In the genomic region with DNA sequence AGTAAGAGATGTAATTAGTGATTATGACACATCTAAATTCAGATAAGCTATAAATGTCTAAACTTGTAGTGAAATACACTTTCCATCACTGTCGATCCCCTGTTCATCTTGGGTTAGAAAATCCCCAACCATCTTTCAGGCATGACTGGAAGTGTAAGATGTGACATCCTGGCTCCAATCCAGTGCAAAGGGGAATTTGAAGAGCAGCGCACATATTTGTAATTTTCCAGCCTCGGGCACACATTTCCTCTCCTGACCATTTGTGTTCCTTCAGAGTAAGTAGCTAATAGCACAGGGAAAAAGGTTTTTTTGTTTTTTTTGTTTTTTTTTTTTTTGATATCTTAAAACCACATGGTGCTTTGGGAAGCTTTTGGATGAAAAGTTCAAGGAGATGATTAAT, we compare ENCODE assay signal across 31 mouse cellular contexts.
DNase-seq lines count a peak whose midpoint lies in the region; ATAC-seq and TF ChIP-seq lines count a peak whose summit lies in the region.
"Had no signal": no experiment of that assay in that cellular context is flagged by ENCODE, and none has a peak within 500 bp of the region (broad histone marks: within the 10 kb centered on the region; RNA-seq: fewer than 3 reads in every experiment).

No protein-coding gene starts in this region.

- DNase-seq in adrenal gland, adult (ENCODE audit: inconsistent age in 2 of 2, low spot score in 1 of 2) = peak; percentile 21 to 64
- no peak for DNase-seq in adrenal gland, postnatal 10 days
- DNase-seq in heart, adult 11 months = peak; percentile 79
- no peak for DNase-seq in heart, adult 9 months (ENCODE audit: low spot score in 2 of 2)
- peak; percentile 54 for DNase-seq in kidney, postnatal 14 days
- DNase-seq in left cerebral cortex, postnatal 4 days = no peak
- DNase-seq in left cerebral cortex, adult 2 months (ENCODE audit: extremely low spot score in 1 of 2, low spot score in 2 of 2) = no peak
- DNase-seq: cerebellum, adult 2 months; cerebellum, postnatal 36 days; gastrocnemius, adult 2 months; gastrocnemius, postnatal 36 days; heart, adult 2 months; lung, postnatal 36 days; right cerebral cortex, adult 18-20 months; spleen, adult 18-20 months; thymus, adult 18-20 months; thymus, postnatal 36 days had no signal

- H3K9ac ChIP-seq in kidney, embryonic 16.5 days (replicated peaks; ENCODE audit: low read length) = no peak overlapping the region
- H3K9ac ChIP-seq: embryonic facial prominence, embryonic 12.5 days; heart, embryonic 13.5 days; hindbrain, embryonic 14.5 days; limb, embryonic 13.5 days; midbrain, embryonic 12.5 days; neural tube, embryonic 12.5 days had no signal

- H3K4me1 ChIP-seq in kidney, embryonic 16.5 days (ENCODE audit: insufficient read depth, low read length) = no peaks in the 10 kb centered on the region
- H3K4me1 ChIP-seq: embryonic facial prominence, embryonic 12.5 days; limb, embryonic 13.5 days; megakaryocyte, embryonic 14.5 days; midbrain, embryonic 12.5 days; neural tube, embryonic 12.5 days had no signal

- WGBS in kidney, embryonic 16.5 days = 64% methylated on average over 3 of the region's 3 CpGs

- no peaks in the 10 kb centered on the region for H3K36me3 ChIP-seq in kidney, embryonic 16.5 days (ENCODE audit: insufficient read depth, low read length)
- H3K36me3 ChIP-seq: embryonic facial prominence, embryonic 12.5 days; G1E; heart, embryonic 13.5 days; limb, embryonic 13.5 days; midbrain, embryonic 12.5 days; neural tube, embryonic 12.5 days had no signal

- no peaks in the 10 kb centered on the region for H3K27me3 ChIP-seq in kidney, embryonic 16.5 days (ENCODE audit: insufficient read depth, low read length)
- H3K27me3 ChIP-seq: embryonic facial prominence, embryonic 12.5 days; heart, embryonic 13.5 days; limb, embryonic 13.5 days; midbrain, embryonic 12.5 days; neural tube, embryonic 12.5 days had no signal

- H3K27ac ChIP-seq in kidney, embryonic 16.5 days (ENCODE audit: low read length) = no peak overlapping the region
- no peak overlapping the region for H3K27ac ChIP-seq in left cerebral cortex, adult 2 months
- H3K27ac ChIP-seq: embryonic facial prominence, embryonic 12.5 days; gastrocnemius, adult 2 months; heart, adult 2 months; heart, embryonic 13.5 days; hindbrain, embryonic 14.5 days; limb, embryonic 13.5 days; midbrain, embryonic 12.5 days; neural tube, embryonic 12.5 days had no signal

- ATAC-seq in kidney, embryonic 16.5 days (ENCODE audit: low FRiP score, low TSS enrichment) = no peak
- ATAC-seq: forebrain, embryonic 16.5 days; inflammation-experienced regulatory T-cells, adult 6 months had no signal

- TF ChIP-seq CTCF in left cerebral cortex, adult 2 months (IDR thresholded peaks at IDR 0.05) = no peak

- 0 out of 2 replicates have a peak, but pooled peaks cover 1% of the 10 kb centered on the region for H3K9me3 ChIP-seq in kidney, embryonic 16.5 days (ENCODE audit: low read length)
- H3K9me3 ChIP-seq: embryonic facial prominence, embryonic 12.5 days; midbrain, embryonic 12.5 days; neural tube, embryonic 12.5 days had no signal

- intact Hi-C loops in left cerebral cortex, postnatal 4 days (cut with DNase I) = no loop called here
- intact Hi-C loops in left cerebral cortex, adult 2 months (cut with DNase I) = no loop called here

- no peak overlapping the region for H3K4me2 ChIP-seq in kidney, embryonic 16.5 days (replicated peaks; ENCODE audit: low read depth, low read length)
- H3K4me2 ChIP-seq: embryonic facial prominence, embryonic 12.5 days; heart, embryonic 13.5 days; hindbrain, embryonic 14.5 days; limb, embryonic 13.5 days; liver, embryonic 11.5 days; midbrain, embryonic 12.5 days; neural tube, embryonic 12.5 days had no signal

- H3K4me3 ChIP-seq in kidney, embryonic 16.5 days (ENCODE audit: low read length) = no peak overlapping the region
- H3K4me3 ChIP-seq in left cerebral cortex, adult 2 months = no peak overlapping the region
- H3K4me3 ChIP-seq: embryonic facial prominence, embryonic 12.5 days; erythroblast, embryonic 14.5 days; gastrocnemius, adult 2 months; heart, adult 2 months; heart, embryonic 13.5 days; limb, embryonic 13.5 days; megakaryocyte, embryonic 14.5 days; midbrain, embryonic 12.5 days; myocyte; neural tube, embryonic 12.5 days had no signal

Comparison
In these comparisons a context has a peak if more than half of its experiments do, and no peak if none do; other contexts are left out.
1. DNase-seq: peak in adrenal gland, adult (2 of 2), heart, adult 11 months (single experiment) and kidney, postnatal 14 days (single experiment); none in adrenal gland, postnatal 10 days (single experiment), heart, adult 9 months (0 of 2), left cerebral cortex, postnatal 4 days (single experiment) and left cerebral cortex, adult 2 months (0 of 2).